Mouse (Mus musculus) embryonic facial prominence, embryonic 12.5 days (tissue): ENCODE results near the gene Oxct2b. TPM values are rescaled to one million over a fixed set of nuclear protein-coding genes. Genes with fewer than 3 reads are reported as not detected.
"Not testable (repeated sequence)": the region's sequence is repeated elsewhere in the genome, so short reads cannot be mapped to it uniquely, and the experiment has no call there.

Experiments
- ATAC-seq: fragments of 200-750 bp; cut with Nextera tagmentation; 2 replicates; pipeline ENCODE4 v1.8.0; 2017; ENCODE audit not compliant: insufficient number of reproducible peaks, insufficient read depth, low FRiP score, low TSS enrichment
- H3K27ac ChIP-seq: fragments of 300-500 bp; sonication (generic); 2 replicates; pipeline ENCODE4 v1.5.1; 2016; ENCODE audit warnings: mild to moderate bottlenecking
- H3K27me3 ChIP-seq: fragments of 300-500 bp; sonication (generic); 2 replicates; pipeline ENCODE4 v1.6.1; 2016; ENCODE audit warnings: mild to moderate bottlenecking, moderate library complexity
- H3K36me3 ChIP-seq: fragments of 300-500 bp; sonication (generic); 2 replicates; pipeline ENCODE4 v1.6.1; 2016; ENCODE audit warnings: mild to moderate bottlenecking
- H3K4me1 ChIP-seq: fragments of 300-500 bp; sonication (generic); 2 replicates; pipeline ENCODE4 v1.6.1; 2016
- H3K4me2 ChIP-seq: fragments of 300-500 bp; sonication (generic); replicated peaks from 2 replicates; pipeline ENCODE4 v1.6.1; 2016; ENCODE audit warnings: mild to moderate bottlenecking, moderate library complexity
- H3K4me3 ChIP-seq: fragments of 300-500 bp; sonication (generic); 2 replicates; pipeline ENCODE4 v1.5.1; 2016; ENCODE audit warnings: mild to moderate bottlenecking
- H3K9ac ChIP-seq: fragments of 300-500 bp; sonication (generic); 2 replicates; pipeline ENCODE4 v1.6.1; 2016; ENCODE audit warnings: mild to moderate bottlenecking, moderate library complexity
- H3K9me3 ChIP-seq: fragments of 300-500 bp; sonication (generic); 2 replicates; pipeline ENCODE4 v1.6.1; 2016; ENCODE audit warnings: mild to moderate bottlenecking, moderate library complexity
- WGBS: fragments of 180-500 bp; shearing (Covaris S2); methylation state at CpG from one replicate; pipeline ENCODE4 v1.1.7; 2016; 5-methylcytosine and 5-hydroxymethylcytosine counted together
- polyA plus RNA-seq: library from polyadenylated mRNA; unstranded; fragments of >200 nt; fragmentation: Nextera tagmentation; extraction: Ambion mirVana; gene quantifications from 2 replicates; pipeline ENCODE4 v1.2.1, GENCODE M21; 2016

Oxct2b gene
- polyA plus RNA-seq, 1 experiment from 2014 or later: 0.31 TPM

- no peaks in the 10 kb centered on the region for H3K27me3 ChIP-seq
- no peaks in the 10 kb centered on the region for H3K36me3 ChIP-seq
- H3K27ac ChIP-seq: 0 out of 2 replicates have a peak overlapping the region, but pooled peaks have one; percentile 30
- WGBS: 40% methylated on average over 17 of the region's 17 CpGs
- ATAC-seq: peak; percentile 70
- H3K4me2 ChIP-seq: peak overlapping the region; percentile 27
- peaks cover 6% of the 10 kb centered on the region for H3K4me1 ChIP-seq
- H3K9ac ChIP-seq: no peak overlapping the region
- H3K9me3 ChIP-seq: no peaks in the 10 kb centered on the region
- no peak overlapping the region for H3K4me3 ChIP-seq
These were observed 22.8 kb upstream of the Oxct2b start for GRCm38 (mm10) chr4:123093064-123093776.

GRCm38 (mm10) chr4:123093869-123094268 lies 22.2 kb upstream of the Oxct2b start:
- Histone ChIP-seq H3K9me3 (no peaks in the 10 kb centered on the region), H3K27me3 (no peaks in the 10 kb centered on the region), H3K4me3 (no peak overlapping the region), H3K4me2 (no peak overlapping the region), H3K9ac (no peak overlapping the region), H3K4me1 (peaks cover 6% of the 10 kb centered on the region), H3K27ac (0 out of 2 replicates have a peak overlapping the region, but pooled peaks have one; percentile 30), H3K36me3 (no peaks in the 10 kb centered on the region)
- no peak for ATAC-seq
- WGBS: 48% methylated on average over 8 of the region's 9 CpGs

GRCm38 (mm10) chr4:123104651-123105450 lies 11.2 kb upstream of the Oxct2b start, which contains the start of gene Bmp8b:
Gene Bmp8b (plus strand): TSS chr4:123105165.
- 6% methylated on average over 75 of the region's 75 CpGs for WGBS
- Histone ChIP-seq H3K9me3 (no peaks in the 10 kb centered on the region), H3K4me2 (peak within 1 kb of the TSS; percentile 46), H3K4me3 (peak within 1 kb of the TSS; percentile 30), H3K27me3 (peaks cover 47% of the 10 kb centered on the region), H3K9ac (no peak within 1 kb of the TSS), H3K36me3 (no peaks in the 10 kb centered on the region), H3K4me1 (peaks cover 8% of the 10 kb centered on the region; the same call in 1 of the 2 replicates), H3K27ac (no peak within 1 kb of the TSS)
- ATAC-seq: no peak; the same call in 1 of the 2 replicates

GRCm38 (mm10) chr4:123105451-123105790 lies 10.6 kb upstream of the Oxct2b start:
- Histone ChIP-seq H3K9ac (no peak overlapping the region), H3K9me3 (no peaks in the 10 kb centered on the region), H3K27me3 (peaks cover 47% of the 10 kb centered on the region), H3K27ac (no peak overlapping the region), H3K4me3 (peak overlapping the region; percentile 30), H3K4me2 (peak overlapping the region; percentile 46), H3K4me1 (peaks cover 8% of the 10 kb centered on the region; the same call in 1 of the 2 replicates), H3K36me3 (no peaks in the 10 kb centered on the region)
- no peak for ATAC-seq
- WGBS: 28% methylated on average over 24 of the region's 24 CpGs

- not testable (repeated sequence) for H3K27ac ChIP-seq, H3K4me2 ChIP-seq, H3K9me3 ChIP-seq, H3K4me1 ChIP-seq, H3K9ac ChIP-seq, H3K4me3 ChIP-seq, ATAC-seq, H3K36me3 ChIP-seq
- WGBS: 90% methylated on average over 7 of the region's 7 CpGs
- peaks cover 47% of the 10 kb centered on the region for H3K27me3 ChIP-seq
These were observed 10.1 kb upstream of the Oxct2b start for GRCm38 (mm10) chr4:123105929-123106328.

GRCm38 (mm10) chr4:123106864-123107263 lies 9.2 kb upstream of the Oxct2b start:
- no peak for ATAC-seq
- Histone ChIP-seq H3K4me3 (no peak overlapping the region), H3K4me2 (no peak overlapping the region), H3K27ac (no peak overlapping the region), H3K27me3 (peaks cover 47% of the 10 kb centered on the region), H3K9me3 (no peaks in the 10 kb centered on the region), H3K9ac (no peak overlapping the region), H3K4me1 (peaks cover 8% of the 10 kb centered on the region; the same call in 1 of the 2 replicates), H3K36me3 (no peaks in the 10 kb centered on the region)
- WGBS: 90% methylated on average over 2 of the region's 2 CpGs

- no peaks in the 10 kb centered on the region for H3K36me3 ChIP-seq
- H3K4me3 ChIP-seq: no peak overlapping the region
- 85% methylated on average over 5 of the region's 5 CpGs for WGBS
- no peak overlapping the region for H3K4me2 ChIP-seq
- H3K27ac ChIP-seq: no peak overlapping the region
- no peak for ATAC-seq
- H3K27me3 ChIP-seq: peaks cover 43% of the 10 kb centered on the region
- no peaks in the 10 kb centered on the region for H3K9me3 ChIP-seq
- H3K4me1 ChIP-seq: peaks cover 8% of the 10 kb centered on the region; the same call in 1 of the 2 replicates
- no peak overlapping the region for H3K9ac ChIP-seq
These were observed 8.0 kb upstream of the Oxct2b start for GRCm38 (mm10) chr4:123108056-123108455.

- H3K4me2 ChIP-seq: no peak overlapping the region
- H3K4me3 ChIP-seq: no peak overlapping the region
- no peaks in the 10 kb centered on the region for H3K9me3 ChIP-seq
- no peak overlapping the region for H3K9ac ChIP-seq
- no peaks in the 10 kb centered on the region for H3K4me1 ChIP-seq
- no peak for ATAC-seq
- no peak overlapping the region for H3K27ac ChIP-seq
- peaks cover 23% of the 10 kb centered on the region for H3K27me3 ChIP-seq
- H3K36me3 ChIP-seq: no peaks in the 10 kb centered on the region
- WGBS: 86% methylated on average over 4 of the region's 4 CpGs
These were observed 5.3 kb upstream of the Oxct2b start for GRCm38 (mm10) chr4:123110751-123111150.

- H3K4me2 ChIP-seq, H3K9ac ChIP-seq, ATAC-seq, H3K4me3 ChIP-seq, H3K9me3 ChIP-seq, H3K36me3 ChIP-seq, H3K4me1 ChIP-seq, H3K27ac ChIP-seq: not testable (repeated sequence)
- 64% methylated on average over 10 of the region's 10 CpGs for WGBS
- H3K27me3 ChIP-seq: peaks cover 21% of the 10 kb centered on the region
These were observed 4.6 kb upstream of the Oxct2b start for GRCm38 (mm10) chr4:123111275-123111983.

GRCm38 (mm10) chr4:123112216-123112764 lies 3.8 kb upstream of the Oxct2b start:
- H3K9ac ChIP-seq: no peak overlapping the region
- H3K36me3 ChIP-seq: no peaks in the 10 kb centered on the region
- no peak overlapping the region for H3K27ac ChIP-seq
- H3K4me2 ChIP-seq: no peak overlapping the region
- H3K27me3 ChIP-seq: peaks cover 17% of the 10 kb centered on the region
- 74% methylated on average over 8 of the region's 8 CpGs for WGBS
- no peaks in the 10 kb centered on the region for H3K9me3 ChIP-seq
- no peak for ATAC-seq
- no peak overlapping the region for H3K4me3 ChIP-seq
- H3K4me1 ChIP-seq: no peaks in the 10 kb centered on the region

- not testable (repeated sequence) for H3K4me1 ChIP-seq, H3K9me3 ChIP-seq, H3K9ac ChIP-seq, H3K27ac ChIP-seq, H3K36me3 ChIP-seq, ATAC-seq, H3K4me3 ChIP-seq, H3K4me2 ChIP-seq
- H3K27me3 ChIP-seq: peaks cover 21% of the 10 kb centered on the region
- WGBS: 90% methylated on average over 4 of the region's 4 CpGs
These were observed 1.4 kb upstream of the Oxct2b start for GRCm38 (mm10) chr4:123114651-123115050.
